Mouse (Mus musculus): ENCODE data around the gene Mpnd. TPM values are rescaled to one million over a fixed set of nuclear protein-coding genes. Genes with fewer than 3 reads are reported as not detected.

The Mpnd gene
- polyA plus RNA-seq, 1 experiment from 2014 or later = 141 TPM

DNA sequence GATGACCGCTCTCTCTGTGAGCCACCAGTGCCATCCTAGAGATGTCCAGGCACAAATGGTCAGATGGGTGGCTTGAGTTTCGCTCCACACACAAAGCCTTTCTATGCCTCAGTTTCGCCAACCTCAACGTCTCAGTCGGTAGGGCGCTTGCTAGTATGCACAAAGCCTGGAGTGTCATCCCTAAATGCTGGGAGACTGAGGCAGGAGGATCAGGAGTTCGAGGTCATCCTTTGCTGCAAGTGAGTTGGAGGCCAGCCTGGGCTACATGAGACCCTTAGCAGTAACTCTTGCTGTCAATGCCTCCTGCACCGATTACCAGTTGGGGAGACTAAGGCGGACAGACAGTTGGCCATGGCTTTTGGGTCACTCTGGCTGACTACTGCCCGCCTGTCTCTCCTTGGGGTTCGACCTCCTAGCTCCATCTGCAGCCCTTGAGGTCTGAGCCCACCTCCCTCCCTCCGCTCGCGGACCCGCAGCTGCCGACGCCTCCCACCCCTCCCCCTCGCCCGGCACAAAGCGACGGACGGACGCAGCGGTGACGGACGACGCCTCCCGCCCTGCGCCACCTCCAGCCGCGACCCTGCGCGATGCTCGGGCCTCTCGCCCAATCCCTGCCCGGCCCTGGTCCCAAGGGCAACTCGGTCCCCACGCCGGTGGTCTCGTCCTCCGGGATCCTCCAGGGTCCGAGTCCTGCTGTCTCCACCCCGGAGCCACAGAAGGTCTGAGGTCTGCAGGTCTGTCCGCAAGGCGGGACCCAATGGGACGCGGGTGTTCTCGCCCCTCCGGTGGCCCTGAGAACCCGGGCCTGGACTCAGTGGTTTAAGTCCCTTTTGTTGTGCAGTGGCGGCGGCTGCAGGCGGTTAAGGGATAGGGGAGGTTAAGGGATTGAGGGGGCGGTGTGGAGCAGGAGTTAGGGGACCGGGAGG is 35.3 kb upstream of the Mpnd start, which contains the start of gene Shd:
TSS of gene Shd (plus strand) at position 502 of the 926 bp plus-strand sequence.
- ATAC-seq (ENCODE audit: low FRiP score) = peak; percentile 77

DNA sequence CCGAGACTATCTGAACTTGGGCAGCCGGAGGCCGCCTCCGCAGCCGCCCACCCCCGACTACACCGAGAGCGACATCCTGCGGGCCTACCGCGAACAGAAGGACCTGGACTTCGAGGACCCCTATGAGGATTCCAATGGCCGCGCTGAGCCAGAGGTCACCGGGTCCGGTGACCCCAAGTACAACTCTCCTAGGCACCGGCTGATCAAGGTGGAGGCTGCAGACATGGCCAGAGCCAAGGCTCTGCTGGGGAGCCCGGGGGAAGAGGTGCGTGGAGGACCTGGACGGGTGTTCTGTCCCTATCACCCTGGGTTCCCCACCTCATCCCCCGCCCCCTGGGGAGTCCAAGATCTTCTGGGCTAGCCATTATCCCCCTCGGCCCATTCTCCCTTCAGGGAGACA is 34.1 kb upstream of the Mpnd start:
- H3K9me3 ChIP-seq (ENCODE audit: control insufficient read depth, low read length) = no peaks in the 10 kb centered on the region
- H3K27me3 ChIP-seq (ENCODE audit: control insufficient read depth, insufficient read depth, low read length) = no peaks in the 10 kb centered on the region
- no peak for ATAC-seq (ENCODE audit: low FRiP score)
- H3K4me2 ChIP-seq (replicated peaks; ENCODE audit: low read depth, low read length) = peak overlapping the region; percentile 55
- no peak for DNase-seq (ENCODE audit: low spot score)
- H3K4me3 ChIP-seq (ENCODE audit: low read depth, low read length) = peak overlapping the region; percentile 61
- 0 out of 2 replicates have a peak, but pooled peaks cover 2% of the 10 kb centered on the region for H3K36me3 ChIP-seq (ENCODE audit: control insufficient read depth, insufficient read depth, low read length)
- WGBS = 29% methylated on average over 16 of the region's 22 CpGs
- H3K27ac ChIP-seq (ENCODE audit: low read depth, low read length) = no peak overlapping the region
- peaks cover 13% of the 10 kb centered on the region for H3K4me1 ChIP-seq (replicated peaks; ENCODE audit: control insufficient read depth, insufficient read depth, low read length)
- H3K9ac ChIP-seq (ENCODE audit: low read depth, low read length) = peak overlapping the region; percentile 83

More for the DNA sequence above, 35.3 kb upstream of the Mpnd start, which contains the start of gene Shd:
- DNase-seq (ENCODE audit: low spot score) = peak; percentile 86
- Histone ChIP-seq H3K27ac (ENCODE audit: low read depth, low read length) (peak within 1 kb of the TSS; percentile 95), H3K9ac (ENCODE audit: low read depth, low read length) (peak within 1 kb of the TSS; percentile 83), H3K4me3 (ENCODE audit: low read depth, low read length) (peak within 1 kb of the TSS; percentile 61), H3K36me3 (ENCODE audit: control insufficient read depth, insufficient read depth, low read length) (0 out of 2 replicates have a peak, but pooled peaks cover 2% of the 10 kb centered on the region), H3K4me2 (replicated peaks; ENCODE audit: low read depth, low read length) (peak within 1 kb of the TSS; percentile 55), H3K9me3 (ENCODE audit: control insufficient read depth, low read length) (no peaks in the 10 kb centered on the region), H3K4me1 (replicated peaks; ENCODE audit: control insufficient read depth, insufficient read depth, low read length) (peaks cover 9% of the 10 kb centered on the region), H3K27me3 (ENCODE audit: control insufficient read depth, insufficient read depth, low read length) (no peaks in the 10 kb centered on the region)
- WGBS = 9% methylated on average over 46 of the region's 55 CpGs

DNA sequence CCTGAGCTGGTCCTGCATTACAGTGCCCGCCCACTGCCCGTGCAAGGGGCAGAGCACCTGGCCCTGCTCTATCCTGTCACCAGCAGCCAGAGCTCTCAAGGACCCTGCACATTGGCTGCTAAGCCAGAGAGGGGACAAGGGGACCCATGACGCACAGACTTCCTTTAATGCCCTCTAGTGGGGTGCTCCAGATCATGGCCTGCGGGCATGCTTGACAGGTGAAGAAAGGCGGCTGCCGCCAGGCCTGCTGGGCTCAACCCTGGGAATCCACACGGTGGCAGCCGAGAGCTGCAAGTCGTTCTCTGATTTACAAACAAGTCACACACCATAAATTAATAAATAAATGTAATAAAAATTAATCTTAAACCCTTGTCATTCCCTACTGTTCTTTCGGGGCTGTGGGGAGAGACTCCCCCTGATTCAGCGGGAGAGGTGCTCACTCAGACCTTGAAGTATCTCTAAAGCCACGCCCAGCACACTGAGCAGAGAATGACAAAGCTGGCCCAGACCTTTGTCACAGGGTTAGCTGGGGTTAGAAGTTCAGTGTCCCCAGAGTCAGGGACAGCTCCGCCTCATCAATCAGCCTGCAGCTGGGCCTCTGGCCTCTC is 29.2 kb upstream of the Mpnd start:
- peak; percentile 80 for ATAC-seq (ENCODE audit: low FRiP score)
- Histone ChIP-seq H3K4me3 (ENCODE audit: low read depth, low read length) (no peak overlapping the region), H3K36me3 (ENCODE audit: control insufficient read depth, insufficient read depth, low read length) (0 out of 2 replicates have a peak, but pooled peaks cover 2% of the 10 kb centered on the region), H3K9me3 (ENCODE audit: control insufficient read depth, low read length) (no peaks in the 10 kb centered on the region), H3K27ac (ENCODE audit: low read depth, low read length) (peak overlapping the region; percentile 54), H3K4me2 (replicated peaks; ENCODE audit: low read depth, low read length) (no peak overlapping the region), H3K27me3 (ENCODE audit: control insufficient read depth, insufficient read depth, low read length) (no peaks in the 10 kb centered on the region), H3K9ac (ENCODE audit: low read depth, low read length) (0 out of 2 replicates have a peak overlapping the region, but pooled peaks have one; percentile 24), H3K4me1 (replicated peaks; ENCODE audit: control insufficient read depth, insufficient read depth, low read length) (peaks cover 6% of the 10 kb centered on the region)
- DNase-seq (ENCODE audit: low spot score) = peak; percentile 84
- 16% methylated on average over 13 of the region's 13 CpGs for WGBS

DNA sequence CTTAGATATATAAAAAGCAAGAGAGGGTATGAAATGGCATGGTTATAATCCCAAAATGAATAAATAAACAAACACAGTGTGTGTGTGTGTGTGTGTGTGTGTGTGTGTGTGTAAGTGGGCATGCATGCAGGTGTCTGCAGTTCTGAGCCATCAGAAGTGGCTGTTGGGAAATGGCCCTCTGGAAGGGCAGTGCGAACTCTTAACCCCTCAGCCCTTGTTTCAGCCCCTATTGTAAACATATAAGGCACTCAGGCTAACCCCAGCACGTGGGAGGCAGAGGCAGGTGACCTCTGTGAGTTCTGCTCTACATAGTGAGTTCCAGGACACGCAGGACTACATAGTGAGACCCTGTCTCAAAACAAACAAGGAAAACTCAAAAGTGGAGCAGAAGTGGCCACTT is 28.2 kb upstream of the Mpnd start:
- Histone ChIP-seq H3K4me1 (replicated peaks; ENCODE audit: control insufficient read depth, insufficient read depth, low read length) (peaks cover 4% of the 10 kb centered on the region), H3K36me3 (ENCODE audit: control insufficient read depth, insufficient read depth, low read length) (0 out of 2 replicates have a peak, but pooled peaks cover 2% of the 10 kb centered on the region), H3K27ac (ENCODE audit: low read depth, low read length) (no peak overlapping the region), H3K9ac (ENCODE audit: low read depth, low read length) (0 out of 2 replicates have a peak overlapping the region, but pooled peaks have one; percentile 24), H3K27me3 (ENCODE audit: control insufficient read depth, insufficient read depth, low read length) (no peaks in the 10 kb centered on the region), H3K4me3 (ENCODE audit: low read depth, low read length) (no peak overlapping the region), H3K9me3 (ENCODE audit: control insufficient read depth, low read length) (no peaks in the 10 kb centered on the region), H3K4me2 (replicated peaks; ENCODE audit: low read depth, low read length) (no peak overlapping the region)
- no peak for DNase-seq (ENCODE audit: low spot score)
- WGBS = 41% methylated on average over 3 of the region's 3 CpGs
- no peak for ATAC-seq (ENCODE audit: low FRiP score)

DNA sequence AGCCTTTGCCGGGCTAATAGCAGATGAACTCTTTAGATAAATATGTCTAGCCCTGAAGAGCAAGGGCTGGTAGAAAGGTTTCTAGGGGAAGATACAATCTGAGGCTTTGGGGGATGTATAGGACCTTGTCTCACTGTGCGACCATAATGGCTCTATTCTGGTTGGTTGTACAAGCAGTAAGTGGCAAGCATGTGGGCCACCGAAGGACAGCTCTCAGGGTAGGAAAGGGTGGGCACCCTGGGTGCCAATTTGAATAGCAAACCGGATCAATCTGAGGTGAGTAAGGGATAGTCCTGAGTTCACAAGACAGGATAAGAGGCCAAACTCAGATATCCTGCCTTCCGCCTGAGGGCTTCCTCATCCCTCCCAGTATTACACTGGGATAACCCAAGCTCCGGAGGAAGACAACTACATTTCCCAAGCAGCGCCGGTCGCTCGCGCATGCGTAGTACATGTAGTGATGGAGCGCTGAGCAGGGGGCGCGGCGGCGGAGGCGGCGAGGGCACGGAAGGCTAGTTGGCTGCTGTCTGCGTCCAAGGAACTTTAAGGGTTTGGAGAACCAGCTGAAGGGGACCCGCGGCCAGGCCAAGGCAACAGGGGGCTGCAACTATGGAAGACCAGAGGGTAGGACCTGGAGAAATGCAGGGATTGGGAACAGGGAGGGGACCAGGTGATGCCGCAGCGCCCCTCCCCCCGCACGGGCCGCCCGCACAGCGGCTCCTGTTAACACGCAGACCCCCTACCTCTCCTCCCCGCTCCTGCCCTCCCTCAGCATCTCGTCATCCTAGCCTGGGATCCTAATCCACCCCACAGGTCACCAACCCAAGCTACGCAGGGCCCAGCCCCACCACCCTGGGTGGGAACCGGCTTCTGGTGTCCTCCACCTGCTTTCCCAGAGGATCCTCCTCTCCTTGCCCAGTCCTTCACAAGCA is 19.2 kb upstream of the Mpnd start, which contains the start of gene Fsd1:
TSS of gene Fsd1 (plus strand) at position 480 of the 932 bp plus-strand sequence.
- Histone ChIP-seq H3K4me2 (replicated peaks; ENCODE audit: low read depth, low read length) (peak within 1 kb of the TSS; percentile 86), H3K36me3 (ENCODE audit: control insufficient read depth, insufficient read depth, low read length) (no peaks in the 10 kb centered on the region), H3K9ac (ENCODE audit: low read depth, low read length) (peak within 1 kb of the TSS; percentile 74), H3K9me3 (ENCODE audit: control insufficient read depth, low read length) (no peaks in the 10 kb centered on the region), H3K4me1 (replicated peaks; ENCODE audit: control insufficient read depth, insufficient read depth, low read length) (peaks cover 3% of the 10 kb centered on the region; the same call in 1 of the 2 replicates), H3K27ac (ENCODE audit: low read depth, low read length) (no peak within 1 kb of the TSS), H3K27me3 (ENCODE audit: control insufficient read depth, insufficient read depth, low read length) (no peaks in the 10 kb centered on the region), H3K4me3 (ENCODE audit: low read depth, low read length) (peak within 1 kb of the TSS; percentile 80)
- DNase-seq (ENCODE audit: low spot score) = peak; percentile 87
- ATAC-seq (ENCODE audit: low FRiP score) = peak; percentile 90
- 14% methylated on average over 28 of the region's 35 CpGs for WGBS

DNA sequence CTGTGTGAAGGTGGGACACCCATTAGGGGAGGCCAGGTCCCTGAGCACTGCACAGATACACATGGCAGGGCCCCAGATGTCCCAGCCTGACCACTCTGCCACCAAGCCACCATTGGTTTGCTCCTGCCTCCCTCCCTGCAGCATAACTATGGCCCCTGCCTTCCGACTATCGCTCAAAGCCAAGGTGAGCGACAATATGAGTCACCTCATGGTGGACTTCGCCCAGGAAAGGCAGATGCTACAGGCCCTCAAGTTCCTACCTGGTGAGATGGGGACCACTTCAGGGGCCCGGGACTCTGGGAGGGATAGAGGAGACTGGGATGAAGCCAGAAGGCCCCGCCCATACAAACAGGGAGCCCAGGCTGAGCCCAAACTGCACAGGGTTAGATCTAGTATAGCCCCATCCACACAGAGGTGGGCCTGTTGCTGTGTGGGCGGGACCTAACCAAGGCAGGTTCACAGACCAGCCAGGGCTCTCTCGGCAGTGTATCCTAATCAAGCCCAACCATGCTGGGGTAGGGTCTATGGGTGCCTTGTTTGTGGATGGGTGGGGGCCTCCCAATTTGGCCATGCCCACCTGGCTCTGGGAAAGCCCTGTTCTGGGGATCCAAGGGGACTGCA is 15.1 kb upstream of the Mpnd start:
- no peak for ATAC-seq (ENCODE audit: low FRiP score)
- Histone ChIP-seq H3K36me3 (ENCODE audit: control insufficient read depth, insufficient read depth, low read length) (no peaks in the 10 kb centered on the region), H3K27ac (ENCODE audit: low read depth, low read length) (no peak overlapping the region), H3K9ac (ENCODE audit: low read depth, low read length) (no peak overlapping the region), H3K4me2 (replicated peaks; ENCODE audit: low read depth, low read length) (no peak overlapping the region), H3K9me3 (ENCODE audit: control insufficient read depth, low read length) (no peaks in the 10 kb centered on the region), H3K4me1 (replicated peaks; ENCODE audit: control insufficient read depth, insufficient read depth, low read length) (peaks cover 3% of the 10 kb centered on the region; the same call in 1 of the 2 replicates), H3K4me3 (ENCODE audit: low read depth, low read length) (no peak overlapping the region), H3K27me3 (ENCODE audit: control insufficient read depth, insufficient read depth, low read length) (no peaks in the 10 kb centered on the region)
- no peak for DNase-seq (ENCODE audit: low spot score)
- 84% methylated on average over 8 of the region's 8 CpGs for WGBS

DNA sequence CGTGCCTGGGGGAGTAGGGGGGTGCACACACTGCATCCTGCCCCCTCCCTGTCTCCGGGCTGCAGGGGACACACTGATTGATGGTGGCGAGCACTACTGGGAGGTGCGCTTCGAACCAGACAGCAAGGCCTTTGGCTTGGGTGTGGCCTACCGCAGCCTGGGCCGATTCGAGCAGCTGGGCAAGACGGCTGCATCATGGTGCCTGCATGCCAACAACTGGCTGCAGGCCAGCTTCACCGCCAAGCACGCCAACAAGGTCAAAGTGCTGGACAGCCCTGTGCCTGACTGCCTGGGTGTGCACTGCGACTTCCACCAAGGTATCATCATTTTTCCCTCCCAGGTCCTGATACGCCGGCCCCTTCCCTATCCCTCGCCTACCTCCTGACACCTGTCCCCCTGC is 9.5 kb upstream of the Mpnd start:
- H3K4me2 ChIP-seq (replicated peaks; ENCODE audit: low read depth, low read length) = no peak overlapping the region
- ATAC-seq (ENCODE audit: low FRiP score) (no peak), DNase-seq (ENCODE audit: low spot score) (no peak)
- H3K4me3 ChIP-seq (ENCODE audit: low read depth, low read length) = no peak overlapping the region
- H3K27me3 ChIP-seq (ENCODE audit: control insufficient read depth, insufficient read depth, low read length) = 0 out of 2 replicates have a peak, but pooled peaks cover under 1% of the 10 kb centered on the region
- H3K9ac ChIP-seq (ENCODE audit: low read depth, low read length) = no peak overlapping the region
- H3K9me3 ChIP-seq (ENCODE audit: control insufficient read depth, low read length) = no peaks in the 10 kb centered on the region
- H3K36me3 ChIP-seq (ENCODE audit: control insufficient read depth, insufficient read depth, low read length) = no peaks in the 10 kb centered on the region
- H3K27ac ChIP-seq (ENCODE audit: low read depth, low read length) = no peak overlapping the region
- 82% methylated on average over 15 of the region's 15 CpGs for whole genome bisulfite sequencing
- no peaks in the 10 kb centered on the region for H3K4me1 ChIP-seq (replicated peaks; ENCODE audit: control insufficient read depth, insufficient read depth, low read length)

Measured in hindbrain, embryonic 11.5 days (tissue).